Mouse (Mus musculus) pancreas, adult 10 weeks (tissue): Measurements from ENCODE around the gene Gys2. TPM values are rescaled to one million over a fixed set of nuclear protein-coding genes. Genes with fewer than 3 reads are reported as not detected.

Experiments used
- polyA plus RNA-seq: library from polyadenylated mRNA; stranded (reverse); fragments of 350-450 nt; fragmentation: Illumina TruSeq; extraction: RNeasy Lipid Tissue Mini Kit (QIAGEN cat#74804); gene quantifications from one replicate; pipeline ENCODE4 v1.2.3, GENCODE M21; 2015; ENCODE audit warnings: low read depth, low replicate concordance; ENCODE audit not compliant: insufficient read depth

Gys2 gene
- not detected for polyA plus RNA-seq

DNA sequence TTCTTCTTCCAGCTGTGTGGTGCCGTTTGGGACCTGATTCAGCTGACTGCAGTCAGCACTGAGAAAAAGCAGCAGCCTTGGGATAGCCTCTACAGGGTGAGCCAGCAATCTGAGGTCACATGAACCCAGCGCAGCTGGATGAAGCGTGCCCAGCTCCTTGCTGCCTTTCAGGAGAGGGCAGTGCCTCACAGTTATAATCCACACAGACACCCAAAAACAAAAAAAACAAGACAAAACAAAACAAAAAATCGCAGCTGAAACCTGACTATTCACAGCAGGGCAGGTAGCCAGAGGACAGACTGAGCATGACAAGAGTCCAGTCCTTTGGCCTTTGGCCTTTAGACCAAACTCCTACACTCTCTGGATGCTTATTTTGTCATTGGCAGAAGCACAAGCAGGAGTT is at the start of gene Gys2:
TSS of gene Gys2 (minus strand) at position 309 of the 403 bp plus-strand sequence.

DNA sequence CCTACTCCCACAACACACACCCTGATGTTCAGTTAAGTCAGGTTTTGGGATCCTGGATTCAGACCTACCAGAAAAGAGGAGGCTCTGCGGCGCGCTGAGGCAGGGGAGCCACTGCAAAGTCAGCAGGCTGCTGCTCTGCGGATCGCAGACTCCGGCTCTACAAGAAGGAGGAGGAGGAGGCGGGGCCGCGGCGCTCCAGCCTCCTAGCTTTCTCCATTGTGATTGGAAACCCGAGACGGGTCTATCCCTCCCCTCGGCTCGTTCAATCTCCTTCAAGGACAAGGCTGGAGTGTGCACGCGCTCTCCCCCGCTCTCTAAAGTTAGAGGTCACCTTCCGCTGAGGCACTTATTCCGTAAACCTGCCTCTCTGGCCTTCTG is 34.9 kb upstream of the Gys2 start, which contains the start of gene Ldhb:
TSS of gene Ldhb (minus strand) at position 173 of the 378 bp plus-strand sequence.

DNA sequence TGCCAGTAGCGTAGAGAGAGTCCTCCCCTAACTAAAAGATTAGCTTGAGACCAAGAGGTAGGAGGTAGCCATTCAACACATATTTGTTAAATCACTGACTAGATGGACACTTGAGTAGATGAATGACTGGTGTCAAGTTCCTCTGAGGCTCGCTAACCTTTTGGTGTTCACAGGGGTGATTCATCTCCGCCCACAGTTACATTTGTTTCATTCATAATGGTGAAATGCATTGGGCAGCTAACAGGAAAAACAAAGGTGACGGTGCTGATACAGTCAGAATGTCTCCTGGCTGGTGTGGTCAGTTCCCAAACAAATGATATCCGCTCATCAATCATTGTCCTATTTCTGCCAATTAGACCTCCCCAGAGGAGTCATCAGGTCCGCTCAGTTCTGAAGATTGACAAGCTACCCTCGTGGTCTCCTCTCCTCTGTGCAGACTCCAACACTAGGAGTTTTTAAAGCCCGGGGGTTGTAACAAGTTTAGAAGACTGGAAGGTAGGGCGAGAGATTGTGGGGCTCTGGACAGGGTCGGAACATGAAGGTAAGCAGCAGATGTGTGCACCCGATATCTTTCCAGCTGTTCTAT is 59.9 kb downstream of the Gys2 start, which contains the start of gene Spx:
TSS of gene Spx (plus strand) at position 536 of the 586 bp plus-strand sequence.

DNA sequence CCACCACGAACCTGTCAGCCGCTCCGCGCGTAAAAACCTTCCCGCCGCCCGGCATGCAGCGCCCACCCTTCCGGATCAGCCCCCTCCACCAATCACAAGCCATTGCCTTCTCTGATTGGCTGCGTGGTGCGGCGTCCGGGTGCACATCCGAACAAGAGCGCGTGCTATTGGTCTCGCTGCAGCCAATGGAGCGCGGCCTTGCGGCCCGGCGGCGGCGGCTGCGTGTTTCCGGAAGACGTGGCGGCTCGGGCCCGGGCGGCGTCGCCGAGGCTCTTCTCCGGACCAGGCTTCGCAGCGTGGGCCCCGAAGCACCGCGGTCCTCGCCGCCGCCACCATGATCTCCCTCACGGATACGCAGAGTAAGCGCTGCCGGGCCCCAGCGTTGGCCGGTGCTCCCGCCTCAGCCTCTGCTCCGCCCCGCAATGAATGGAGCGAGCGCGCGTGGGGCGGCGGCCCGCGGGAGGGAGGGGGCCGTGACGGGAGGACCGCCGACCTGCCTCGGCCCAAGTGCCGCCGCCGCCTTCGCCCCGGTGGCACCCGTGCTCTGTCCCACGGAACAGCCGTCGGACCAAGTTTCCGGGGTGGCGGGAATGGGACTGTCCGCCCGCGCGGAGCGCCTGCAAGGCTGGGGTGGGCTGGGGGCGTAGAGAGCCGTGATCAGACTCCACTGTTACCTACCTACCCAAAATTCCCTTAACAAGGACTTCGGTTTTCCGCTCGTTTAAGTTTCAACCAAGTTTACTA is 85.7 kb downstream of the Gys2 start, which contains the start of the genes Recql and Golt1b:
TSS of gene Recql (minus strand) at position 77 of the 744 bp plus-strand sequence.
TSS of gene Golt1b (plus strand) at position 211 of the 744 bp plus-strand sequence.

Other genes with a start within 250 kb of the Gys2 start
- 1,565 TPM for gene Iapp, start 174.7 kb downstream of the Gys2 start, polyA plus RNA-seq
- gene Slco1a5, start 150.1 kb downstream of the Gys2 start, polyA plus RNA-seq: not detected
- gene Pyroxd1, start 127.5 kb downstream of the Gys2 start, polyA plus RNA-seq: 4.0 TPM
- 7.6 TPM for gene Recql, start 86.0 kb downstream of the Gys2 start, polyA plus RNA-seq
- gene Golt1b, start 85.9 kb downstream of the Gys2 start, polyA plus RNA-seq: 8.5 TPM
- 1.8 TPM for gene Spx, start 59.7 kb downstream of the Gys2 start, polyA plus RNA-seq
- 12.6 TPM for gene Ldhb, start 34.8 kb upstream of the Gys2 start, polyA plus RNA-seq
- gene Kcnj8, start 98.5 kb upstream of the Gys2 start, polyA plus RNA-seq: 2.5 TPM
- gene Abcc9, start 229.2 kb upstream of the Gys2 start, polyA plus RNA-seq: 2.1 TPM